Mouse (Mus musculus) c-Kit-positive CD71-negative TER-119-negative erythroid progenitor cells, embryonic 14.5 days (primary cell): ENCODE measurements at regions not wholly inside any gene's neighbourhood (a gene's known extent, or its start where the extent isn't known, plus 50 kb on each side); places are given as distances from the start of the nearest gene placed in this dataset.

Experiments used
- DNase-seq: peaks from one replicate; pipeline ENCODE4 v3.0.0-alpha.2; 2013; ENCODE audit warnings: low read depth

DNA sequence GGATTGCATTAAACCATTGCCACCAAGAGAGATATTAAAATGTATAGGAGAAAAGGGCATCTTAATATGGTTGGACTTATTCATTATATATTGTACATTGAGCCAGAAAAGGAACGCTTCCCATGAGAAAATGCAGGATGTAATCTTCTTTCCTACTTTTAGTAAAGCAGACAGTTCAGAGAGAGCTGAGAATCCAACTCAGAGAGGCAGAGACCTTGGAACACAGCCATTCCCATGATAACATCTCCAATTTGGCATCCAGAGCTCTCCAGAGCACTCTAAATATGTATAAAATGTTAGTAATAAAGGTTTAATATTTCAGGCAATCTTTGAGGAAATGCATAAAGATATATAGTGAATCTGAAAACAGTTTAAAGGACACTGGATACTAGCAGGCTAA lies 199.3 kb upstream of the Asb5 start:
- DNase-seq = no peak

DNA sequence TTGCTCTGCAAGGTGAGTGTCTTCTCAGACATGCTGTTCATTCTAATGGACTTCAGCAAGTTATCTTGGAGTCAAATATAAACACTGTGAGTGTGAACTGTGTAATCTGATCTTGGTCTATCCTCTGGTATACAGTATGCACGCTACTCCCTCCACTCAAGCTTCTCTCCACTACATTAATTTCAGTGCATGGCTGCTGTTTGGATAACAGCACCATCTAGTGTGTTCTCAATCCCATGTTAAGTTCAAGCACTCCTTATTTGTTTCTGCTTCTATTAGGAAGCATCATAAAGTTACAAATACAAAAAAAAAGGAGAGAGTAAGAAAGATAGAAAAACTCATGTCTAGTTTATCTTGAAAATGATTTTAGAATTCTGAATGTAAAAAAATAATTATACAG lies 197.5 kb upstream of the Asb5 start:
- no peak for DNase-seq

GRCm38 (mm10) chr8:54351123-54351522 lies 178.3 kb upstream of the Asb5 start:
- DNase-seq = no peak

DNA sequence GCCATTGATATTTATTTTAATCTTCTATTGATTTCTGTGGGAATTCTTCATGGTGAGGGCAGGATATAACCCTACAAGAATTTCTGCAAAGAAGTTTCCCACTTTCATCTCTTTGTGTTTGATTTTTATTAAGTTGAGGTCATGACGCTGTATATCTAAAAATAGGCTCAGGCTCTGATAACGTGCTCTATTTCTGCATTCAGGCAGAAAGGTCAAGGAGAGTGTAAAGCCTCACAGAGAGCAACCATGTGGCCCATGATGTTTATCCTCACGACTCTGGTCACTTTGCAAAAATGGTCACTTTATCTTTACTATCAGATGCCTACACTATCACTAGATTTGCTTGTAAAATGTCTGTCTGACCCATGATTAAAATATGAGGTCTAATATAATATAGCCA lies 167.7 kb upstream of the Asb5 start:
- DNase-seq = no peak

- DNase-seq = no peak
These were observed 158.9 kb upstream of the Asb5 start for GRCm38 (mm10) chr8:54370501-54370900.

DNA sequence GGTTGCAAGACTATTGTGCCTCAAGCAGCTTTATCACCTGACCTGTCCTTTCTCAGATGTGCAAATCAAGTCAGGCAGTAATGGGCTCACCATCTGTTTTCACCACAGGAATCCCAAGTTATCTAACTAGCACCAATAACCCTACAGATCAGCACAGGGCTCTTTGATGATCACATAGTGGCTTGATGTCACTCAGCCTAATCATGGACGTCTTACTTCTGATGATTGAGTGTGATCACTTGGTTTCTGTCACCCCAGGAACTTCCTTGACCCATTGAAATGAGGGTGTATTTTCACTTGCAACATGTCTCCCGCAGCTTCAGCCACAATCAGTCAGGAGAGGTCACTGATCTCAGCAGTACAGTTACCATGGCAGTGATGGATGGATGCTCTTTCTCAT lies 158.3 kb upstream of the Asb5 start:
- DNase-seq = no peak

DNA sequence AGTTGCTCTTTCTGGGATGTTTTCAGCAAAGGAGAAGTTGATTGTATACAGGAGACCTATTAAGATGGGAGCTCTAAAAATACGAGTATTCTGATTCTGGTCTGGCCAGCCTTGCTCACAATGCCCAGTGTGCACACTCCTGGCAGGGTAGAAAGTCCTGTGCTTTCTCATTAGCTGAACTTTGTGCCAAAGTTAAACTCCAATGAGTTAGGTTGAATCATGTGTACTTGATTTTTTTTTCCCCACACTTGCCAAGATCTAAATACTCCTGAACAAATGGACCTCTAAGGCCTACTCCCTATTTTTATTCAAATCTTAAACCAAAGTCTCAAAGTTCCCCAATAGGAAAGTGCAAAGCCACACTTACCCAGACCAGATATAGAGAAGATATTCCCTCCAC lies 156.5 kb upstream of the Asb5 start:
- no peak for DNase-seq

DNA sequence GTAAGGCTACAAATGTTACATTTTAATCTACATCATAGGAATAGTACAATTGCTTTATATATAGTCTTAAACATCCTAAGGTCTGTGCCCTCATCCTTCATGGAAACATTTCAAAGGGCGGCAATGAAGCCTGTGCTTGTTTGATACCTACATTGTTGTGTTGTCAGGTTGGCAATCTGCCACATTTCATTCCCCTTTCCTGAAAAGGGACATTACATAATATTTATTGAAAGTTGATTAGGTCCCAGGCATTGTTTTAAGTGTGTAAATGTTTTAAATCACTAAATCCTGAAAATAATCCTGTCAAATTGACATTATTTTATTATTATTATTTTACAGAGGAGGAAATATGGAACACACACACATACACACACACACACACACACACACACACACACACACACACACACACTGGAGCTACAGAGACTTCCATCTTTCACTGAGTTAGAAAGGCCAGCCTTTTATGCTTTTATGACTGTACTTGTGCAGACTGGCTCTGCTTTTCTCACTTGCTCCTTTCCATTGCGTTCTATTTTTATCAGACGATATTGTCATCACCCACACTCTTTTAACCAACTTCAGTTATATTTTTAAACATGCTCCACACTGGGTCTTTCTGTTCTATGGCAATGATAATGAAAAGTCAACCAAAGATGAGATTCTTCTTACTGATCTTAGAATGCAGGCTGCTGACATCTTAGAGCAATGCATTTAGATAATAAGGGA lies 153.8 kb upstream of the Asb5 start:
- DNase-seq = no peak

GRCm38 (mm10) chr8:54380191-54380590 lies 149.2 kb upstream of the Asb5 start:
- no peak for DNase-seq

GRCm38 (mm10) chr8:54392866-54393265 lies 136.5 kb upstream of the Asb5 start:
- no peak for DNase-seq

DNA sequence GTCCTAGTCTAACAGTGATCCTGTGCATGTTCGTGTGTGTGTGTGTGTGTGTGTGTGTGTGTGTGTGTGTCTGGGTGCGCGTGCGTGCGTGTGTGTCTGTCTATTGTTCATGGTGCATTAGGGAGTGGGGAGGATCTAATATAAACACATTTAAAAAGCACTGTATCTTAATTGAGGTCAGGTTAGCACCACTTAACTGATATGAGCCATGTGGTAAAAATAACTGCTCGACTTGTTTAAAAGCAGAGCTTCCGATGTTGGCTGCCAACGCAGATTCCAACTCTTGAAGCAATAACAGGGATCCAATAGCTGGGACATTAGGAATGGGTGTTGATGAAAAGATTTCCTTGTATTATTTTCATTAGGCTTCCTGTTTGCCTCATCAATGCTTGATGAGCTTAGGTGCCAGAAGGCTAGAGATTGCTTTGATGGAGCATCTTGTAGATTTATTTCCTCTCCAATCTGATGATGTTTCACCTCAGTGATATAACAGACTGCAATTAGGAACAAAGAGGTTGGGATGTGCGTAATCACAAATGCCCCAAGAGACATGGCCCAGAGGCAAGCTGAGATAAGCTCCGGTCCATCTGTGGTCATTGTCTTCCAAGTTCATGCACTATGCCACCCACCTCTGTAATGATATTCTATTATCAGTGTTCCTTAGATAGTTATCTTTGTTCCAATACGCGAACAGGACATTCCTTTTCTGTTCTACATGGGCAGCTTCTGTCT lies 135.7 kb upstream of the Asb5 start:
- DNase-seq = no peak

DNA sequence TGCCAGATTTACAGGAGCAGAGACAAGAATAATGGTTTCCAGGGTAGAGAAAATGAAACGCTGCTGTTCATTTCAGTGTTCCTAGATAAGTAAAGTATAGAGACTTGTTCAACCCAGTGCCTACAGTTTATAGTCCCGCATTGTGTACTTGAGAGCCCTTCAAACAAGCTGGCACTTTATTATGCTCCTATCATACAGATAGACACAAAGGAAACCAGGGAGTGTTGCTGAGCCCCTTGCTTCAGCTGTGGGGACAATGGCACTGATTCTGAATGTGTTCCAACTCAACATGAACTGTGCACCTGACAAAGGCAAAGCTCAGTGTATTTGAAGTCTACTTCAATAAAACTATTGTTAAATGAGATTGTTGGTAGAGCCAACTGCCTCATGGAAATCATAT lies 123.7 kb upstream of the Asb5 start:
- DNase-seq = no peak

DNA sequence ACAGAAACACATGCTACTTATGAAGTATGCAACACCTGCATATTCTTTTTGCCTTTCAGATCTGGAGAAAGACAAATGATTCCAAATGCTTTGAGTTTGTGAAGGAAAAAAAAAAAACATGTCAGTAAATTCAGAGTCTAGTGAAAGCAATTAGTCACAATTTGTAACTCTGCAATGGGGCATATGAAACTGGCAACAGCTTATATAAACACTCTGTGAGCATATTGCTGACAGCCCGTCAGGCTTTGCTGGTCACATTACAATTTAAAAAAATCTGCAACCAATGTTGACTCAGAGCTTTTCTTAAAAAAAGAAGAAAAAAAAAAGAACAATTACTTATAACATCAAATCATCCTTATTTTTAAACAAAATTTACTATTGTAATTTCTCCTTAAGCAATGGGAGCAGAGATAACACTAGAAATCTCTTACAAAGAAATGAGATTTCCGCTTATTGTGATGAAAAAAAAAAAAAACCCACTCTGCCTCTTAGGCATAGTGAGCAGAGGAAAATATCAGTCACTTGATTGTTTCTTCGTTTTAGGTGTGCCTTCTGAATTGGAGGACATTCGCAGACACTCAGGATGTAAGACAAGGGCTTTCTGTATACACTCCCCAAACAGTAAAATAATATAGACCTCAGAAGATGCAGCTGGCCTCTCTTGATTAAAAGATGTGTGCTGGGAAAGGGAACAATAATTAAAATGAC lies 115.1 kb upstream of the Asb5 start:
- no peak for DNase-seq

DNA sequence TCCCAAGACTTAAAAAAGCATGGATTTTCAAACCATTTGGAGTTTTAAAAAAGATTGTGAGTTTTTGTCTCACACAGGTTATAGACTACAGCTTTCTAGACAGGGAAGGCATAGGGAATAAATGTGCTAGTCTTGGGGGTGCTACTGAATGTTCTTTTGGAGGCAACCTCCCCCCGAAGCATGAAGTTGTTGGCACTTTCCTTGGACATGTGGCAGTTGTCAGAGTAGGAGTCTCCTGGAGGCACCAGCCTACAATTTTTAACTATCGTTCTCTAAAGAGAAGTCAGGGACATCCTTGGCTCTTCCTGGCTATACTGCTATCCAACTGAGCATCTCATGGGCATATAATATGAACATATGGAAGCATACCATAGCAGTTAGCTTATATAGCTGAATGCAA lies 112.7 kb upstream of the Asb5 start:
- no peak for DNase-seq

GRCm38 (mm10) chr8:54418035-54418434 lies 111.3 kb upstream of the Asb5 start:
- no peak for DNase-seq

DNA sequence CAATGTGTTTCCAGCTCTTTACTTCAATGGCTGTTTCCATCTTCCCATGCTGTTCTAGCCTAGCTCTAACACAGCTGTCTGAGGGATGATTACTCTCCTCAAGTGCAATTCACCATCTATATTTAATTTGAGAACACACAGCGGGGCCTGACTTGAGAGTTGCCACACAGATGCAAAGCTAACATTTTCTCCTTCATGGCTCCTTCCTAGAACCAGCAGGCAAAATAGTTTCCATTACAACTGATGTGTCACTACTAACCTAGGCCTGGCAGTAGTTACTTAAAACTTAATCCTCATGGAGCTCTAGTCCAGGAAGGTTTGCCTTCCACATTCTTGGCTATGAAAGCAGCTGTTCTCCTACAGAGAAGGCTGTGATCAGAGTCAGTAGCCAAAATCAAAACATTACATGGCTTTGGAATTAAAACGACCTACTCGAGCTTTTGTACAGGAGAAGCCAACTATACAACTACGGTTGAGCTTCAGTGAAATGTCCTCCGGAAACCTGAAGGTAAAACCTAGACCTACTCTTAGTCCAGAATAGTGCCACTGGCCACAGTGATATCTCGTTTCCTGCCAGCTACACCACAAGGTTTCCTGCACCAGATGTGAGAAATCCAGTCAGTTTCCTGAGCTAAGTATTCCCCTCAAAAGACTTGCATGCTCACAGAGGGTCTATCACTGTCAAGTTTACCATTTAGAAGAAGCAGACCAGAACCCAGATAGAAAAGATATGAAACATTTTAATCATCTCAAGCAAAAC lies 108.9 kb upstream of the Asb5 start:
- DNase-seq = peak; percentile 29

DNA sequence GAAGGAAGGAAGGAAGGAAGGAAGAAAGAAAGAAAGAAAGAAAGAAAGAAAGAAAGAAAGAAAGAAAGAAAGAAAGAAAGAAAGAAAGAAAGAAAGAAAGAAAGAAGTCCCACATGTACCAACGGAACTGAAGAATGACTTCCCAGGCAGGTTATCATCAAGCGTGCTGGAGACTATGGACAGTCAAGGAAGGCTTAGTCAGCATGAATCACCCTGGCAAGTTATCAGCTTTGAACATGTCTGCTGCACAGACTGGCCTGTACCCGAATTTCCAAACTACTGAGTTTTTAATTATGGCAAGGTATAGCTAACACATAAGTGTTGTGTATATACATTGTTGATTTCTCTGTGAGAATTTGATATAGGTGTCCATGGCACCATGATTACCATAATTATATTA lies 104.3 kb upstream of the Asb5 start:
- no peak for DNase-seq

DNA sequence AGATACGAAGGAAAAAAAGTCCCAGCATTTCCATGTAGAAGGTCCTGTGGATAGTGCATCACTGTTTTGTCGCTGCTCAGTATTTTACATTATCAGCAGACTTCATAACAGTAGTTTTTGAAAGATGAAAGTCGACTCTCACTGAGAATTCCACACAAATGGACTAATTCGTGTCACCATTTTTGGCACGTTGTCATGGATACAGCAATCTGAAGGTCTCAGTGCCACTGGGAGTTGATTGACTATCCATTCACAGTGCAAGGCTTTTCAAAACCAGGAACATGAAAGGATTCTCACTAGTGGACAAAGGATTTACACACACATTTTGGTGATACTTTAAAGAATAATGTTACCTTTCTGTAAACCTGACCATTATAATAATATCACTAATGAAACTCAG lies 93.7 kb upstream of the Asb5 start:
- no peak for DNase-seq

GRCm38 (mm10) chr8:54441143-54441542 lies 88.2 kb upstream of the Asb5 start:
- no peak for DNase-seq

GRCm38 (mm10) chr8:54442395-54442794 lies 87.0 kb upstream of the Asb5 start:
- DNase-seq = no peak

DNA sequence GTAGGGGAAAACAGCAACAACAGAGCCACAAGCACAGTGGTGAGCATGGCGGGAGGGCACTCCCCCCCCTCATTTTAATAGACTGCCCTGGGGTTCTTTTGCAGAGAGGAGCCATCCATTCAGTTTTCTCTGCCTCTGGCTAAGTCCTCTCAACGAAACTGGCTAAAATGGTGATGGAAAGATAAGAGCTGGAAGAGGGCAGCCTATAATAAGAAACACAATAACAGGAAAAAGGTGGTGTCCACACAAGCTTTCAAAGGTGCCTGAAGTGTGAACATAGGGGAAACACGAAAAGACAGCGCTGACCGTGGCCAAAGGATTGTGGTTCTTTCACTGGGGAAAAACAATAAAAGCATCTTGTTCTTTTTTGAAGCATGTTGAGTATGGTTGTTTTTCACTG lies 83.0 kb upstream of the Asb5 start:
- no peak for DNase-seq

GRCm38 (mm10) chr8:54449811-54450210 lies 79.6 kb upstream of the Asb5 start:
- DNase-seq = no peak
